ENCODE assay signal across 17 mouse cellular contexts in the genomic region with DNA sequence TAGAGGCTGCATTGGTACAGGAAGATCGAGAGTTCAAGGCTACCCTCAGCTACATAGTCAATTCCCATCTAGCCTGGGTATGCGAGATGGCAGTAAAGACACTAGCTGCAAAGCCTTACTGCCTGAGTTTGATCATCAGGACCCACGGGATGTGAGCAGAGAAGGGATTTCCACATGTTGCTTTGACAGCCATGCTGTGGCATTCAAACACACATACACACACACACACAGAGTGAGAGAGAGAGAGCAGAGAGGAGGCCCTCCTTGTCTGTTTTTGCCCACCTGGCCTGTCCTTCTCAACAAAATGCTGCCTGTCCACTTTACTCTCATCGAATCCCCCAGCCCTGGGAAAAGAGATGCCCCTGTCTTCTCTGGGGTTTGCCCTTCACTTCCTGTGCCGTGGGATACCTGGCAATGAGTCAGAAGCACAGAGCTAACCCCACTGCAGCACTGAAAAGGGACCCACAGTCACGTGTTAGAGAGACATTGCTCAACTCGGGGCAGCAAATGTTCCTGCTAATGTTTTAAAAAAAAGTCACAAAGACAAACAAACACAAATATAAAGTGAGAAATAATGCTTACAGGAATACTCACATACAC. TPM values are rescaled to one million over a fixed set of nuclear protein-coding genes. Genes with fewer than 3 reads are reported as not detected.
DNase-seq lines count a peak whose midpoint lies in the region; ATAC-seq lines count a peak whose summit lies in the region.
"Had no signal": no experiment of that assay in that cellular context is flagged by ENCODE, and none has a peak within 500 bp of the region (broad histone marks: within the 10 kb centered on the region; RNA-seq: fewer than 3 reads in every experiment).

No protein-coding gene starts in this region.

- peaks cover 47% of the 10 kb centered on the region for H3K4me1 ChIP-seq in liver, embryonic 12.5 days
- H3K4me1 ChIP-seq in midbrain, embryonic 13.5 days (replicated peaks): no peaks in the 10 kb centered on the region

- no peak overlapping the region for H3K9ac ChIP-seq in liver, embryonic 12.5 days
- no peak overlapping the region for H3K9ac ChIP-seq in midbrain, embryonic 13.5 days (replicated peaks)
- H3K9ac ChIP-seq: embryonic facial prominence, embryonic 13.5 days; forebrain, postnatal 0 days; limb, embryonic 12.5 days had no signal

- no peak for DNase-seq in liver
- DNase-seq in induced T-regulatory cell, adult 2 months (ENCODE audit: low read depth): peak; percentile 62
- peak; percentile 52 for DNase-seq in lung, postnatal 14 days
- DNase-seq in thymus, postnatal 36 days: peak; percentile 59 to 69
- no peak for DNase-seq in B cell, adult 2 months
- DNase-seq in cerebellum, postnatal 10 days: no peak
- DNase-seq: cerebellum, postnatal 25 days; forebrain, postnatal 0 days; kidney, adult 11 months; layer of hippocampus, adult 9-11 months; right cerebral cortex, adult 18-20 months had no signal

- H3K4me3 ChIP-seq in liver, embryonic 12.5 days: no peak overlapping the region
- H3K4me3 ChIP-seq in midbrain, embryonic 13.5 days (replicated peaks): no peak overlapping the region
- H3K4me3 ChIP-seq: embryonic facial prominence, embryonic 13.5 days; heart, adult 2 months; limb, embryonic 12.5 days had no signal

- no peaks in the 10 kb centered on the region for H3K36me3 ChIP-seq in liver, embryonic 12.5 days
- H3K36me3 ChIP-seq in midbrain, embryonic 13.5 days: no peaks in the 10 kb centered on the region
- H3K36me3 ChIP-seq: embryonic facial prominence, embryonic 13.5 days; limb, embryonic 12.5 days had no signal

- WGBS in liver, embryonic 12.5 days (ENCODE audit: insufficient replicate concordance): 65% methylated on average over 7 of the region's 7 CpGs
- WGBS in midbrain, embryonic 13.5 days: 82% methylated on average over 7 of the region's 7 CpGs

- peak overlapping the region; percentile 59; the same call in 1 of the 2 replicates for H3K27ac ChIP-seq in liver, embryonic 12.5 days
- no peak overlapping the region for H3K27ac ChIP-seq in midbrain, embryonic 13.5 days
- H3K27ac ChIP-seq: embryonic facial prominence, embryonic 13.5 days; heart, adult 2 months; limb, embryonic 12.5 days had no signal

- no peak for ATAC-seq in liver, embryonic 12.5 days
- ATAC-seq in midbrain, embryonic 13.5 days: no peak
- ATAC-seq: forebrain, postnatal 0 days had no signal

- H3K9me3 ChIP-seq in liver, embryonic 12.5 days (replicated peaks): no peaks in the 10 kb centered on the region
- H3K9me3 ChIP-seq in midbrain, embryonic 13.5 days: no peaks in the 10 kb centered on the region
- H3K9me3 ChIP-seq: embryonic facial prominence, embryonic 13.5 days; limb, embryonic 12.5 days had no signal

- no peak overlapping the region for H3K4me2 ChIP-seq in liver, embryonic 12.5 days
- H3K4me2 ChIP-seq in midbrain, embryonic 13.5 days (replicated peaks): no peak overlapping the region
- H3K4me2 ChIP-seq: embryonic facial prominence, embryonic 13.5 days; limb, embryonic 12.5 days; midbrain, embryonic 11.5 days had no signal

- H3K27me3 ChIP-seq in liver, embryonic 12.5 days (replicated peaks): no peaks in the 10 kb centered on the region
- H3K27me3 ChIP-seq in midbrain, embryonic 13.5 days: no peaks in the 10 kb centered on the region
- H3K27me3 ChIP-seq: embryonic facial prominence, embryonic 13.5 days; limb, embryonic 12.5 days had no signal

RNA-seq across cellular contexts. Expression of gene Ccnd3, which starts 38.3 kb away (rescaled TPM):
- polyA plus RNA-seq in liver, embryonic 12.5 days (2016; fragmentation: Nextera tagmentation; extraction: Ambion mirVana): 546 and 555 TPM in 2 replicates
- 60.4 and 71.4 TPM in 2 replicates for polyA plus RNA-seq in midbrain, embryonic 13.5 days (2015; fragmentation: Nextera tagmentation; extraction: Ambion mirVana)

RNA-seq across cellular contexts. Expression of gene Taf8, which starts 41.1 kb away (rescaled TPM):
- polyA plus RNA-seq in liver, embryonic 12.5 days (2016; fragmentation: Nextera tagmentation; extraction: Ambion mirVana): 17.6 and 18.0 TPM in 2 replicates
- polyA plus RNA-seq in midbrain, embryonic 13.5 days (2015; fragmentation: Nextera tagmentation; extraction: Ambion mirVana): 24.6 and 27.3 TPM in 2 replicates

Comparison
In these comparisons a context has a peak if more than half of its experiments do, and no peak if none do; other contexts are left out.
1. DNase-seq: peak in induced T-regulatory cell, adult 2 months (single experiment), lung, postnatal 14 days (single experiment) and thymus, postnatal 36 days (2 of 2); none in liver (single experiment), B cell, adult 2 months (0 of 2) and cerebellum, postnatal 10 days (0 of 2).